Mouse (Mus musculus) lung, adult 2 months (tissue): ENCODE results near the gene Orai1.

Source experiments
- CTCF ChIP-seq: fragments of 200-500 bp; IDR thresholded peaks from 2 replicates; pipeline ENCODE4 v1.5.1; 2011; ENCODE audit warnings: mild to moderate bottlenecking, low read length, control low read depth; ENCODE audit not compliant: insufficient read depth
- POLR2A ChIP-seq: fragments of 200-500 bp; IDR thresholded peaks from 2 replicates; pipeline ENCODE4 v1.6.1; 2011; ENCODE audit warnings: low read depth, mild to moderate bottlenecking, control low read depth, low read length, borderline replicate concordance; ENCODE audit errors: extremely low read depth

DNA sequence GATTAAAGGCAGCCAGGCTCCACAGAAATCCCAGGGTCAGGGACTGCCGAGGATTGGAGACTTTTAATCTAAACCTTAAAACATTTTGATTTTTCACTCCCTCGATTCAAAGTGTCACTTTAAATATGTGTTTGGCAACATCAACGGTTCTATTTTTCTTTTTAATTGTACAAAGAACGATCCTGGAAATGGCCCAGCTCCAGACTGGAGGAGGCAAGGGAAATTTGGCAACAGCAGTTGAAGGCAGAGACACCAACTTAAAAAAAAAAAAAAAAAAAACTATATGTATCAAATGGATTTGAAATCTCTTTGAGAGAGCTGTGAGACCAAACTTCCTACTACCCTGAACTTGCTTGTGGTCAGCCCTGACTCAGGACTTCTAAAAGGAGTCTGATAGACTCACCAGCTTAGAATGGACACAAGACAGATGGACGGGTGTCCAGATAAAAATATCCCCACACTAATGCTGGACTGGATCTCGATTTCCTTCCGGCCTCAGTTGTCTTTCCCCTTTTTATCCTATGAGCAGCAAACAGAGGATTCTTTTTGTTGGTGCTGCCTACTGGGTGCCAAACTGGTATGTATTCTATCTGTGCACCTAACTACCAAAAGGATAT is 5.9 kb upstream of the Orai1 start:
- TF ChIP-seq CTCF: no peak
- no peak for TF ChIP-seq POLR2A
